Mouse (Mus musculus) kidney, postnatal 25 days (tissue): Measurements from ENCODE around the gene Raver2.
A peak's percentile ranks its signal among the peaks of the same experiment; 100 is the strongest.

Experiments used
- DNase-seq, 2 experiments: peaks; one replicate each; pipeline ENCODE4 v3.0.0; 2021; ENCODE audit warnings: mixed read lengths in 2 of 2

The Raver2 gene

GRCm38 (mm10) chr4:101121002-101121401, 52.2 kb downstream of the Raver2 start:
- DNase-seq: no peak

- no peak for DNase-seq
Measured at GRCm38 (mm10) chr4:101135013-101135412, 66.2 kb downstream of the Raver2 start.

- no peak for DNase-seq
Measured at GRCm38 (mm10) chr4:101135909-101136308, 67.1 kb downstream of the Raver2 start.

- no peak for DNase-seq
Measured at GRCm38 (mm10) chr4:101137975-101138374, 69.2 kb downstream of the Raver2 start.

GRCm38 (mm10) chr4:101141768-101142167, 73.0 kb downstream of the Raver2 start:
- DNase-seq: no peak

GRCm38 (mm10) chr4:101143901-101144300, 75.1 kb downstream of the Raver2 start:
- no peak for DNase-seq

GRCm38 (mm10) chr4:101144361-101144760, 75.6 kb downstream of the Raver2 start:
- no peak for DNase-seq

GRCm38 (mm10) chr4:101144790-101145189, 76.0 kb downstream of the Raver2 start:
- DNase-seq: no peak

- peak; percentile 75 to 78 for DNase-seq
Measured at GRCm38 (mm10) chr4:101146047-101146745, 77.4 kb downstream of the Raver2 start.

GRCm38 (mm10) chr4:101146891-101147655, 78.3 kb downstream of the Raver2 start:
- peak in 1 of 2 experiments; percentile 53 for DNase-seq

- DNase-seq: no peak
Measured at GRCm38 (mm10) chr4:101155541-101155940, 86.8 kb downstream of the Raver2 start.

GRCm38 (mm10) chr4:101157476-101157875, 88.7 kb downstream of the Raver2 start:
- peak; percentile 51 to 77 for DNase-seq

- no peak for DNase-seq
Measured at GRCm38 (mm10) chr4:101158282-101158681, 89.5 kb downstream of the Raver2 start.

- DNase-seq: no peak
Measured at GRCm38 (mm10) chr4:101159191-101159764, 90.5 kb downstream of the Raver2 start.

- peak in 1 of 2 experiments; percentile 20 for DNase-seq
Measured at GRCm38 (mm10) chr4:101160821-101161220, 92.0 kb downstream of the Raver2 start.

GRCm38 (mm10) chr4:101164189-101164588, 95.4 kb downstream of the Raver2 start:
- no peak for DNase-seq

GRCm38 (mm10) chr4:101164673-101165072, 95.9 kb downstream of the Raver2 start:
- no peak for DNase-seq

- DNase-seq: no peak
Measured at GRCm38 (mm10) chr4:101165776-101166175, 97.0 kb downstream of the Raver2 start.

GRCm38 (mm10) chr4:101167777-101168176, 99.0 kb downstream of the Raver2 start:
- no peak for DNase-seq

- peak; percentile 59 to 61 for DNase-seq
Measured at GRCm38 (mm10) chr4:101168189-101168778, 99.5 kb downstream of the Raver2 start.

GRCm38 (mm10) chr4:101172738-101173137, 104.0 kb downstream of the Raver2 start:
- DNase-seq: peak in 1 of 2 experiments; percentile 48

GRCm38 (mm10) chr4:101174916-101175625, 106.3 kb downstream of the Raver2 start:
- DNase-seq: no peak

GRCm38 (mm10) chr4:101176123-101176522, 107.3 kb downstream of the Raver2 start:
- DNase-seq: no peak
